23 mouse cellular contexts compared by ENCODE assay signal in genomic region chr17:25007480-25007879, GRCm38 (mm10).
"Had no signal": no experiment of that assay in that cellular context is flagged by ENCODE, and none has a peak within 500 bp of the region (broad histone marks: within the 10 kb centered on the region; RNA-seq: fewer than 3 reads in every experiment).

No protein-coding gene starts in this region.

- H3K27me3 ChIP-seq: liver, embryonic 15.5 days; lung, embryonic 15.5 days; megakaryocyte, embryonic 14.5 days; midbrain, embryonic 12.5 days; neural tube, embryonic 13.5 days; neural tube, embryonic 15.5 days; stomach, embryonic 15.5 days had no signal

- DNase-seq: liver, postnatal 0 days; lung, adult 2 months; lung, postnatal 14 days; lung, postnatal 36 days; midbrain, embryonic 14.5 days; retina, postnatal 1 day; right cerebral cortex, adult 18-20 months; right cerebral cortex, postnatal 25 days; right cerebral cortex, postnatal 4 days; thymus, adult 18-20 months; thymus, postnatal 14 days; thymus, postnatal 36 days had no signal

- H3K27ac ChIP-seq: liver, embryonic 15.5 days; lung, embryonic 15.5 days; macrophage; midbrain, embryonic 12.5 days; neural tube, embryonic 13.5 days; neural tube, embryonic 15.5 days; stomach, embryonic 15.5 days had no signal

- H3K9ac ChIP-seq: liver, embryonic 15.5 days; liver, postnatal 0 days; lung, embryonic 15.5 days; midbrain, embryonic 12.5 days; neural tube, embryonic 13.5 days; neural tube, embryonic 15.5 days; stomach, embryonic 15.5 days had no signal

- H3K4me2 ChIP-seq: liver, embryonic 15.5 days; lung, embryonic 15.5 days; midbrain, embryonic 12.5 days; neural tube, embryonic 13.5 days; neural tube, embryonic 15.5 days; stomach, embryonic 15.5 days had no signal

- H3K4me3 ChIP-seq: liver, embryonic 15.5 days; lung, embryonic 15.5 days; megakaryocyte, embryonic 14.5 days; midbrain, embryonic 12.5 days; myocyte; neural tube, embryonic 13.5 days; neural tube, embryonic 15.5 days; stomach, embryonic 15.5 days had no signal

- ATAC-seq: liver, postnatal 0 days; lung, postnatal 0 days; midbrain, embryonic 16.5 days had no signal

- H3K9me3 ChIP-seq: liver, embryonic 15.5 days; lung, embryonic 15.5 days; megakaryocyte, embryonic 14.5 days; midbrain, embryonic 12.5 days; neural tube, embryonic 13.5 days; neural tube, embryonic 15.5 days; stomach, embryonic 15.5 days had no signal
